Mouse (Mus musculus): ENCODE data around the gene Hsf5. TPM values are rescaled to one million over a fixed set of nuclear protein-coding genes. Genes with fewer than 3 reads are reported as not detected.

Gene Hsf5
- total RNA-seq (2021) = under 1 TPM; 0.17 TPM
- long read RNA-seq, experiment 1 = 0 reads
- long read RNA-seq, experiment 2 = 0 reads

GRCm38 (mm10) chr11:87616790-87617474, at the start of gene Hsf5:
Gene Hsf5 (plus strand): TSS chr11:87617164.
- DNase-seq (ENCODE audit: low spot score in 2 of 2) = no peak

GRCm38 (mm10) chr11:87568255-87568953, 48.6 kb upstream of the Hsf5 start, which contains the start of gene Sept4:
Gene Sept4 (plus strand): TSS chr11:87568903.
- no peak for DNase-seq (ENCODE audit: low spot score in 2 of 2)

GRCm38 (mm10) chr11:87570743-87571142, 46.2 kb upstream of the Hsf5 start:
- no peak for DNase-seq (ENCODE audit: low spot score in 2 of 2)

GRCm38 (mm10) chr11:87571361-87571950, 45.5 kb upstream of the Hsf5 start:
- DNase-seq (ENCODE audit: low spot score in 2 of 2) = no peak

GRCm38 (mm10) chr11:87573751-87574150, 43.2 kb upstream of the Hsf5 start:
- no peak for DNase-seq (ENCODE audit: low spot score in 2 of 2)

GRCm38 (mm10) chr11:87574520-87575180, 42.3 kb upstream of the Hsf5 start:
- no peak for DNase-seq (ENCODE audit: low spot score in 2 of 2)

GRCm38 (mm10) chr11:87577601-87578248, 39.2 kb upstream of the Hsf5 start:
- DNase-seq (ENCODE audit: low spot score in 2 of 2) = no peak

- peak; percentile 22 to 50 for DNase-seq (ENCODE audit: low spot score in 2 of 2)
These were observed 38.6 kb upstream of the Hsf5 start for GRCm38 (mm10) chr11:87578249-87578962.

- no peak for DNase-seq (ENCODE audit: low spot score in 2 of 2)
These were observed 37.9 kb upstream of the Hsf5 start for GRCm38 (mm10) chr11:87578963-87579601.

GRCm38 (mm10) chr11:87579713-87580112, 37.3 kb upstream of the Hsf5 start:
- DNase-seq (ENCODE audit: low spot score in 2 of 2) = no peak

GRCm38 (mm10) chr11:87580543-87581085, 36.4 kb upstream of the Hsf5 start:
- no peak for DNase-seq (ENCODE audit: low spot score in 2 of 2)

GRCm38 (mm10) chr11:87581161-87581865, 35.7 kb upstream of the Hsf5 start:
- no peak for DNase-seq (ENCODE audit: low spot score in 2 of 2)

GRCm38 (mm10) chr11:87581933-87582710, 34.8 kb upstream of the Hsf5 start:
- DNase-seq (ENCODE audit: low spot score in 2 of 2) = no peak

GRCm38 (mm10) chr11:87583291-87584034, 33.5 kb upstream of the Hsf5 start:
- DNase-seq (ENCODE audit: low spot score in 2 of 2) = no peak

GRCm38 (mm10) chr11:87584711-87585505, 32.1 kb upstream of the Hsf5 start:
- no peak for DNase-seq (ENCODE audit: low spot score in 2 of 2)

GRCm38 (mm10) chr11:87587211-87587874, 29.6 kb upstream of the Hsf5 start:
- DNase-seq (ENCODE audit: low spot score in 2 of 2) = no peak
